Mouse (Mus musculus) embryonic facial prominence, embryonic 15.5 days (tissue): ENCODE measurements around the gene Gm45618. TPM values are rescaled to one million over a fixed set of nuclear protein-coding genes. Genes with fewer than 3 reads are reported as not detected.
A peak's percentile ranks its signal among the peaks of the same experiment; 100 is the strongest.
"Not testable (repeated sequence)": the region's sequence is repeated elsewhere in the genome, so short reads cannot be mapped to it uniquely, and the experiment has no call there.

Experiments
- ATAC-seq: fragments of 200-750 bp; cut with Nextera tagmentation; 2 replicates; pipeline ENCODE4 v1.8.0; 2017; ENCODE audit warnings: low read depth, moderate TSS enrichment; ENCODE audit not compliant: insufficient number of reproducible peaks, low FRiP score, low TSS enrichment
- H3K27ac ChIP-seq: fragments of 300-500 bp; sonication (generic); replicated peaks from 2 replicates; pipeline ENCODE4 v1.5.1; 2015; ENCODE audit warnings: mild to moderate bottlenecking, inconsistent platforms
- H3K27me3 ChIP-seq: fragments of 300-500 bp; sonication (generic); 2 replicates; pipeline ENCODE4 v1.6.1; 2015; ENCODE audit warnings: inconsistent platforms
- H3K36me3 ChIP-seq: fragments of 300-500 bp; sonication (generic); 2 replicates; pipeline ENCODE4 v1.6.1; 2015; ENCODE audit warnings: mild to moderate bottlenecking, inconsistent platforms
- H3K4me1 ChIP-seq: fragments of 300-500 bp; sonication (generic); 2 replicates; pipeline ENCODE4 v1.6.1; 2015; ENCODE audit warnings: inconsistent platforms
- H3K4me2 ChIP-seq: fragments of 300-500 bp; sonication (generic); replicated peaks from 2 replicates; pipeline ENCODE4 v1.6.1; 2015; ENCODE audit warnings: mild to moderate bottlenecking, inconsistent platforms
- H3K4me3 ChIP-seq: fragments of 300-500 bp; sonication (generic); replicated peaks from 2 replicates; pipeline ENCODE4 v1.5.1; 2015; ENCODE audit warnings: mild to moderate bottlenecking, inconsistent platforms
- H3K9ac ChIP-seq: fragments of 300-500 bp; sonication (generic); 2 replicates; pipeline ENCODE4 v1.6.1; 2015; ENCODE audit warnings: inconsistent platforms
- H3K9me3 ChIP-seq: fragments of 300-500 bp; sonication (generic); replicated peaks from 2 replicates; pipeline ENCODE4 v1.6.1; 2016; ENCODE audit warnings: inconsistent platforms
- WGBS: fragments of 180-500 bp; shearing (Covaris S2); methylation state at CpG from one replicate; pipeline ENCODE4 v1.1.7; 2015; 5-methylcytosine and 5-hydroxymethylcytosine counted together
- polyA plus RNA-seq: library from polyadenylated mRNA; unstranded; fragments of >200 nt; fragmentation: Nextera tagmentation; extraction: Ambion mirVana; gene quantifications from 2 replicates; pipeline ENCODE4 v1.2.1, GENCODE M21; 2015

Gm45618 gene
- polyA plus RNA-seq, 1 experiment from 2014 or later, result 0.79 TPM

GRCm38 (mm10) chr7:142140696-142141095 lies 20.2 kb upstream of the Gm45618 start:
- Histone ChIP-seq H3K27me3 (no peaks in the 10 kb centered on the region; the same call in 1 of the 2 replicates), H3K4me3 (no peak overlapping the region), H3K36me3 (no peaks in the 10 kb centered on the region), H3K4me1 (no peaks in the 10 kb centered on the region), H3K9me3 (no peaks in the 10 kb centered on the region), H3K4me2 (no peak overlapping the region), H3K27ac (no peak overlapping the region), H3K9ac (no peak overlapping the region)
- WGBS, result 3% methylated on average over 1 of the region's 1 CpGs
- ATAC-seq, result no peak

- ATAC-seq, H3K36me3 ChIP-seq, H3K27me3 ChIP-seq, H3K27ac ChIP-seq, H3K9ac ChIP-seq, H3K9me3 ChIP-seq, H3K4me2 ChIP-seq, H3K4me3 ChIP-seq, H3K4me1 ChIP-seq: not testable (repeated sequence)
- 46% methylated on average over 2 of the region's 2 CpGs for WGBS
Observed at GRCm38 (mm10) chr7:142135934-142136333, 15.4 kb upstream of the Gm45618 start, which contains the start of gene Gm39115. Gene Gm39115, minus strand, starts transcription at chr7:142136034.

GRCm38 (mm10) chr7:142134206-142134995 lies 13.9 kb upstream of the Gm45618 start:
- ATAC-seq, result no peak
- Histone ChIP-seq H3K27me3 (no peaks in the 10 kb centered on the region), H3K4me1 (no peaks in the 10 kb centered on the region), H3K4me2 (no peak overlapping the region), H3K36me3 (no peaks in the 10 kb centered on the region), H3K4me3 (no peak overlapping the region), H3K27ac (no peak overlapping the region), H3K9me3 (no peaks in the 10 kb centered on the region), H3K9ac (no peak overlapping the region)
- WGBS, result 57% methylated on average over 4 of the region's 4 CpGs

- WGBS, result 54% methylated on average over 4 of the region's 4 CpGs
- no peaks in the 10 kb centered on the region for H3K4me1 ChIP-seq
- H3K27ac ChIP-seq, result no peak overlapping the region
- no peak overlapping the region for H3K4me3 ChIP-seq
- H3K27me3 ChIP-seq, result peaks cover 4% of the 10 kb centered on the region; the same call in 1 of the 2 replicates
- no peaks in the 10 kb centered on the region for H3K9me3 ChIP-seq
- H3K36me3 ChIP-seq, result no peaks in the 10 kb centered on the region
- ATAC-seq, result no peak
- H3K4me2 ChIP-seq, result no peak overlapping the region
- H3K9ac ChIP-seq, result no peak overlapping the region
Observed at GRCm38 (mm10) chr7:142128843-142129242, 8.3 kb upstream of the Gm45618 start.

GRCm38 (mm10) chr7:142119632-142120031 lies 897 bp downstream of the Gm45618 start:
- Histone ChIP-seq H3K4me2 (no peak overlapping the region), H3K36me3 (no peaks in the 10 kb centered on the region), H3K4me1 (no peaks in the 10 kb centered on the region), H3K9me3 (no peaks in the 10 kb centered on the region), H3K27me3 (peaks cover 4% of the 10 kb centered on the region; the same call in 1 of the 2 replicates), H3K4me3 (no peak overlapping the region), H3K27ac (no peak overlapping the region), H3K9ac (no peak overlapping the region)
- 19% methylated on average over 5 of the region's 5 CpGs for WGBS
- no peak for ATAC-seq

- Histone ChIP-seq H3K27me3 (no peaks in the 10 kb centered on the region; the same call in 1 of the 2 replicates), H3K36me3 (no peaks in the 10 kb centered on the region), H3K4me2 (no peak overlapping the region), H3K9me3 (no peaks in the 10 kb centered on the region), H3K9ac (no peak overlapping the region), H3K27ac (no peak overlapping the region), H3K4me3 (no peak overlapping the region), H3K4me1 (no peaks in the 10 kb centered on the region)
- no peak for ATAC-seq
- 49% methylated on average over 5 of the region's 5 CpGs for WGBS
Observed at GRCm38 (mm10) chr7:142104747-142105146, 15.8 kb downstream of the Gm45618 start.

GRCm38 (mm10) chr7:142097776-142098175 lies 22.8 kb downstream of the Gm45618 start:
- no peak overlapping the region for H3K9ac ChIP-seq
- ATAC-seq, result no peak
- no peak overlapping the region for H3K4me3 ChIP-seq
- no peak overlapping the region for H3K4me2 ChIP-seq
- no peaks in the 10 kb centered on the region for H3K36me3 ChIP-seq
- no peak overlapping the region for H3K27ac ChIP-seq
- peaks cover 51% of the 10 kb centered on the region for H3K27me3 ChIP-seq
- 7% methylated on average over 9 of the region's 9 CpGs for WGBS
- H3K4me1 ChIP-seq, result peaks cover 18% of the 10 kb centered on the region
- H3K9me3 ChIP-seq, result no peaks in the 10 kb centered on the region

- no peaks in the 10 kb centered on the region for H3K36me3 ChIP-seq
- no peak overlapping the region for H3K4me2 ChIP-seq
- ATAC-seq, result no peak
- no peak overlapping the region for H3K4me3 ChIP-seq
- H3K27ac ChIP-seq, result no peak overlapping the region
- no peaks in the 10 kb centered on the region for H3K9me3 ChIP-seq
- H3K9ac ChIP-seq, result no peak overlapping the region
- H3K4me1 ChIP-seq, result peaks cover 18% of the 10 kb centered on the region
- peaks cover 57% of the 10 kb centered on the region for H3K27me3 ChIP-seq
- WGBS, result 59% methylated on average over 4 of the region's 4 CpGs
Observed at GRCm38 (mm10) chr7:142096701-142097100, 23.8 kb downstream of the Gm45618 start.

GRCm38 (mm10) chr7:142095183-142095931 lies 25.2 kb downstream of the Gm45618 start, which contains the start of gene Dusp8:
Gene Dusp8, minus strand, starts transcription at chr7:142095843.
- peak; percentile 80 for ATAC-seq
- peak within 1 kb of the TSS; percentile 92 for H3K4me2 ChIP-seq
- no peaks in the 10 kb centered on the region for H3K36me3 ChIP-seq
- H3K4me3 ChIP-seq, result peak within 1 kb of the TSS; percentile 73
- 0 out of 2 replicates have a peak within 1 kb of the TSS, but pooled peaks have one; percentile 22 for H3K27ac ChIP-seq
- no peaks in the 10 kb centered on the region for H3K9me3 ChIP-seq
- under 1% methylated on average over 57 of the region's 63 CpGs for WGBS
- peaks cover 70% of the 10 kb centered on the region for H3K27me3 ChIP-seq
- H3K9ac ChIP-seq, result peak within 1 kb of the TSS; percentile 50
- peaks cover 18% of the 10 kb centered on the region for H3K4me1 ChIP-seq

- peak; percentile 5; the same call in 1 of the 2 replicates for ATAC-seq
- H3K4me3 ChIP-seq, result peak overlapping the region; percentile 73
- peak overlapping the region; percentile 50 for H3K9ac ChIP-seq
- peaks cover 79% of the 10 kb centered on the region for H3K27me3 ChIP-seq
- WGBS, result under 1% methylated on average over 89 of the region's 89 CpGs
- no peaks in the 10 kb centered on the region for H3K36me3 ChIP-seq
- no peaks in the 10 kb centered on the region for H3K9me3 ChIP-seq
- H3K4me2 ChIP-seq, result peak overlapping the region; percentile 92
- peaks cover 22% of the 10 kb centered on the region for H3K4me1 ChIP-seq
- H3K27ac ChIP-seq, result peak overlapping the region; percentile 22; the same call in 1 of the 2 replicates
Observed at GRCm38 (mm10) chr7:142094301-142095143, 26.0 kb downstream of the Gm45618 start.
